In genomic region chr5:22024108-22024507, GRCm38 (mm10) we compare ENCODE assay signal across 27 mouse cellular contexts.
"Had no signal": no experiment of that assay in that cellular context is flagged by ENCODE, and none has a peak within 500 bp of the region (broad histone marks: within the 10 kb centered on the region; RNA-seq: fewer than 3 reads in every experiment).

No protein-coding gene starts in this region.

- H3K27ac ChIP-seq: gastrocnemius, adult 2 months; heart, adult 2 months; heart, embryonic 13.5 days; heart, embryonic 15.5 days; hindbrain, embryonic 10.5 days; hindbrain, embryonic 12.5 days; hindbrain, embryonic 14.5 days; intestine, embryonic 15.5 days; limb, embryonic 13.5 days; limb, embryonic 15.5 days; liver, embryonic 13.5 days; liver, embryonic 15.5 days had no signal

- H3K27me3 ChIP-seq: heart, embryonic 13.5 days; heart, embryonic 15.5 days; intestine, embryonic 15.5 days; limb, embryonic 13.5 days; limb, embryonic 15.5 days; liver, embryonic 13.5 days; liver, embryonic 15.5 days had no signal

- ATAC-seq: hindbrain, embryonic 16.5 days; inflammation-experienced regulatory T-cells, adult 6 months; intestine, embryonic 15.5 days; intestine, postnatal 0 days had no signal

- H3K9me3 ChIP-seq: heart, embryonic 13.5 days; heart, embryonic 15.5 days; hindbrain, embryonic 10.5 days; hindbrain, embryonic 12.5 days; intestine, embryonic 15.5 days; limb, embryonic 13.5 days; limb, embryonic 15.5 days; liver, embryonic 13.5 days; liver, embryonic 15.5 days had no signal

- DNase-seq: gastrocnemius, adult 2 months; gastrocnemius, postnatal 10 days; gastrocnemius, postnatal 25 days; heart, adult 2 months; heart, postnatal 14 days; heart, postnatal 36 days; kidney, adult 18-20 months; kidney, adult 8-10 months; kidney, postnatal 10 days; kidney, postnatal 36 days; layer of hippocampus, adult 9-11 months; layer of hippocampus, postnatal 36 days; left cerebral cortex, postnatal 4 days; liver, embryonic 13.5 days had no signal

- H3K4me3 ChIP-seq: gastrocnemius, adult 2 months; heart, adult 2 months; heart, embryonic 13.5 days; heart, embryonic 15.5 days; hindbrain, embryonic 10.5 days; hindbrain, embryonic 12.5 days; intestine, embryonic 15.5 days; limb, embryonic 13.5 days; limb, embryonic 15.5 days; liver, embryonic 13.5 days; liver, embryonic 15.5 days had no signal

- H3K9ac ChIP-seq: heart, embryonic 13.5 days; heart, embryonic 15.5 days; hindbrain, embryonic 12.5 days; hindbrain, embryonic 14.5 days; intestine, embryonic 15.5 days; limb, embryonic 13.5 days; limb, embryonic 15.5 days; liver, embryonic 13.5 days; liver, embryonic 15.5 days had no signal

- H3K4me2 ChIP-seq: heart, embryonic 11.5 days; heart, embryonic 13.5 days; heart, embryonic 15.5 days; hindbrain, embryonic 12.5 days; hindbrain, embryonic 14.5 days; intestine, embryonic 15.5 days; limb, embryonic 13.5 days; limb, embryonic 15.5 days; liver, embryonic 13.5 days; liver, embryonic 15.5 days had no signal

- H3K4me1 ChIP-seq: heart, embryonic 15.5 days; hindbrain, embryonic 10.5 days; hindbrain, embryonic 12.5 days; intestine, embryonic 15.5 days; limb, embryonic 13.5 days; limb, embryonic 15.5 days; liver, embryonic 13.5 days; liver, embryonic 15.5 days had no signal

- H3K36me3 ChIP-seq: heart, embryonic 13.5 days; heart, embryonic 15.5 days; hindbrain, embryonic 10.5 days; hindbrain, embryonic 12.5 days; intestine, embryonic 15.5 days; limb, embryonic 13.5 days; limb, embryonic 15.5 days; liver, embryonic 13.5 days; liver, embryonic 15.5 days had no signal
